Mouse (Mus musculus) forebrain, embryonic 13.5 days (tissue): Measurements from ENCODE around the gene Cse1l. TPM values are rescaled to one million over a fixed set of nuclear protein-coding genes. Genes with fewer than 3 reads are reported as not detected.

ENCODE experiments used
- ATAC-seq: fragments of 200-750 bp; cut with Nextera tagmentation; 2 replicates; pipeline ENCODE4 v1.8.0; 2017
- H3K27ac ChIP-seq: fragments of 300-500 bp; sonication (generic); 2 replicates; pipeline ENCODE4 v1.5.1; 2015; ENCODE audit warnings: inconsistent platforms, mild to moderate bottlenecking, moderate library complexity
- H3K27me3 ChIP-seq: fragments of 300-500 bp; sonication (generic); 2 replicates; pipeline ENCODE4 v1.6.1; 2015; ENCODE audit warnings: mild to moderate bottlenecking, inconsistent platforms
- H3K36me3 ChIP-seq: fragments of 300-500 bp; sonication (generic); 2 replicates; pipeline ENCODE4 v1.6.1; 2015; ENCODE audit warnings: mild to moderate bottlenecking, inconsistent platforms; ENCODE audit not compliant: poor library complexity, severe bottlenecking
- H3K4me1 ChIP-seq: fragments of 300-500 bp; sonication (generic); 2 replicates; pipeline ENCODE4 v1.6.1; 2015; ENCODE audit warnings: inconsistent platforms
- H3K4me2 ChIP-seq: fragments of 300-500 bp; sonication (generic); 2 replicates; pipeline ENCODE4 v1.6.1; 2015; ENCODE audit warnings: inconsistent platforms, mild to moderate bottlenecking, moderate library complexity
- H3K4me3 ChIP-seq: fragments of 300-500 bp; sonication (generic); 2 replicates; pipeline ENCODE4 v1.5.1; 2015; ENCODE audit warnings: mild to moderate bottlenecking, inconsistent platforms
- H3K9ac ChIP-seq: fragments of 300-500 bp; sonication (generic); 2 replicates; pipeline ENCODE4 v1.6.1; 2015; ENCODE audit warnings: mild to moderate bottlenecking, inconsistent platforms
- H3K9me3 ChIP-seq: fragments of 300-500 bp; sonication (generic); replicated peaks from 2 replicates; pipeline ENCODE4 v1.6.1; 2016; ENCODE audit warnings: inconsistent platforms
- WGBS: fragments of 180-500 bp; shearing (Covaris S2); methylation state at CpG from one replicate; pipeline ENCODE4 v1.1.7; 2015; 5-methylcytosine and 5-hydroxymethylcytosine counted together
- polyA plus RNA-seq: library from polyadenylated mRNA; unstranded; fragments of >200 nt; fragmentation: Nextera tagmentation; extraction: Ambion mirVana; gene quantifications from 2 replicates; pipeline ENCODE4 v1.2.1, GENCODE M21; 2015

Cse1l gene
- polyA plus RNA-seq, 1 experiment from 2014 or later, result 122 TPM

DNA sequence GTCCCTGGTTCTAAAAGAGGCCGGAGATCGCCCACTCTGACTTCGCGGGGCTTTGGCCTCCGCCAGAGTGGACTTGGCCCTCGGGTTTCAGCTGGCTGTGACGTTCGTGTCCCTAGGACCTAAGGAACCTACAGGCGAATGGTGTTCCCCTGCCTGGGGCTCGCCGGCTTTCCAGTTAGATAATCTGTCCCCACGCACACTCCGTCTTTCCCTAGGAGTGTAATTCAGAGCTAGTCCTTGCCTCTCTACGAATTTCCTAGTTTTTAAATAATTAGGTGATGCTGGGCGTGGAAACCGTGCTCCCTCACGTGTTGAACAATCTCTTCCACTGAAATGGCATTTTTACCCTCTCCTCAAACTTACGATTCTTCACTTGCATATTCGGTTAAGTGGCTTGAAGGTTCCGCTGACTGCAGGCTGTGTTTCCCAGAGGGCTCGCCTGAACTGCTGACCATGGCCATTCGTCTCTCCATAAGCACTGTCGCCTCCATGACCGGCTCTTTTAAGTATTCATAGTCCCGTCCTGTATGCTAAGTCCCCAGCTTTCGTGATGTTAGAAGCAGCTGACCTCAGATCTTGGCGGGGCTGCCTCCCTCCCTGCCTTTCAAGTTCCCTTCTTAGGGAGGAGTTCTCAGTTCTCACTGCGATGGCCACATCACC lies 813 bp downstream of the Cse1l start:
- WGBS, result under 1% methylated on average over 28 of the region's 28 CpGs
- Histone ChIP-seq H3K27ac (peak overlapping the region; percentile 99), H3K4me2 (peak overlapping the region; percentile 99), H3K4me1 (peaks cover 11% of the 10 kb centered on the region), H3K4me3 (peak overlapping the region; percentile 89), H3K36me3 (peaks cover 5% of the 10 kb centered on the region; the same call in 1 of the 2 replicates), H3K27me3 (no peaks in the 10 kb centered on the region), H3K9ac (peak overlapping the region; percentile 91), H3K9me3 (no peaks in the 10 kb centered on the region; the same call in 1 of the 2 replicates)
- peak; percentile 42 for ATAC-seq

DNA sequence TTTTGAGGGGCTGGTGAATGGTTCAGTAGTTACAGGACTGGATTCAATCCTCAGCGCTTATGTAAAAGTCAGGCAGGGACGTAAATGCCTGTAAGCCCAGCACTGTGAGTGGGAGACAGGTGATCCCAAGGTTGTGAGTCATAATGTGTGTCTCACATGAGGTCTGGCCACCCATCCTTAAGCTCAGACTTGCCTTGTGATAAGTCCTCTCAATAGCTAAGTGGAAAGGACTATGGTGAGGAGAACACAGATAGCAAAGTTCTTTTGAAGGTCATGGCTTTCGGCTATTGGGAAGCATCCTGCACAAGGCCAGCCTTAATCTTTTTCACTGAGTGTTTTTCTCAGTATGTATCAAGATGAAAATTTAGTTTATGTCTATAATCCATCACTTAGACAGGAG lies 3.9 kb downstream of the Cse1l start:
- Histone ChIP-seq H3K36me3 (peaks cover 5% of the 10 kb centered on the region; the same call in 1 of the 2 replicates), H3K9me3 (no peaks in the 10 kb centered on the region), H3K4me2 (no peak overlapping the region), H3K9ac (no peak overlapping the region), H3K27ac (no peak overlapping the region), H3K4me3 (no peak overlapping the region), H3K4me1 (peaks cover 11% of the 10 kb centered on the region), H3K27me3 (no peaks in the 10 kb centered on the region)
- WGBS, result 98% methylated on average over 3 of the region's 3 CpGs
- ATAC-seq, result no peak

DNA sequence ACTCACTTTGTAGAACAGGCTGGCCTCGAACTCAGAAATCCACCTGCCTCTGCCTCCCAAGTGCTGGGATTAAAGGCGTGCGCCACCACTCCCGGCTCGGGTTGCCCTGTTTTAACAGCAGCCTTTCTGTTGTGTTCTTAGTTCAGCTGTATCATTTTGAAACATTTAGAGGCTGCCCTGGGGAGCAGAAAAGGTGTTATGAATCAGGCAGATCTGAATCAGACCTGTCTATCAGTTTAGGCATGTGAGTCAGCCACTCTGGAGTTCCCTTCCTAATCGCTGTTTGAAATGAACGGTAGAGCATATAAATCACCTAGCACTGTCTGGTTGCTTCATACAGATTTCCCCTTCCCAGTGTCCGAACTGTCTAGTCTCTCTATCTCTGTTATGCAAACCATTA lies 4.7 kb downstream of the Cse1l start:
- Histone ChIP-seq H3K9me3 (no peaks in the 10 kb centered on the region), H3K9ac (no peak overlapping the region), H3K27ac (no peak overlapping the region), H3K27me3 (no peaks in the 10 kb centered on the region), H3K4me3 (no peak overlapping the region), H3K4me2 (no peak overlapping the region), H3K4me1 (peaks cover 11% of the 10 kb centered on the region), H3K36me3 (peaks cover 5% of the 10 kb centered on the region; the same call in 1 of the 2 replicates)
- 96% methylated on average over 8 of the region's 8 CpGs for WGBS
- no peak for ATAC-seq

- no peak overlapping the region for H3K4me2 ChIP-seq
- ATAC-seq, result no peak
- no peak overlapping the region for H3K4me3 ChIP-seq
- no peaks in the 10 kb centered on the region for H3K27me3 ChIP-seq
- H3K4me1 ChIP-seq, result no peaks in the 10 kb centered on the region
- H3K9me3 ChIP-seq, result no peaks in the 10 kb centered on the region
- peaks cover 83% of the 10 kb centered on the region for H3K36me3 ChIP-seq
- H3K9ac ChIP-seq, result no peak overlapping the region
- H3K27ac ChIP-seq, result no peak overlapping the region
- WGBS, result 82% methylated on average over 2 of the region's 2 CpGs
Observed at GRCm38 (mm10) chr2:166923971-166924370, 18.1 kb downstream of the Cse1l start.

DNA sequence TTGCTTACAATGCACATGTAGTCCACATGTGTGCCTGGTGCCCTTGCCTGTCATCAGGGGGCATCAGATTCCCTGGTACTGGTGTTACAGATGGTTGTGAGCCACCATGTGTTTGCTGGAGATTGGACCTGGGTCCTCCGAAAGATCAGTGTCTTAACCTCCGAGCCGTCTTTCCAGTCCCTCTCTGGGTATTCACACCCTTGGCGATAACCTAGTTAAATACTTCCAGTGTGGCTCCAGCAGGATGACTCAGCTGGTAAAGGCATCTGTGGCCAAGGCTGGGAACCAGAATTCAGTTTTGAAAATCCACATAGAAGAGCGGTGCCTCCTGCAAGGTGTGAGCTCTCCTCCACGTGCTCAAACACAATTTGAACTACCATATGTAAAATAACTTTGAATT lies 28.1 kb downstream of the Cse1l start:
- Histone ChIP-seq H3K9ac (no peak overlapping the region), H3K27ac (no peak overlapping the region), H3K27me3 (no peaks in the 10 kb centered on the region), H3K9me3 (no peaks in the 10 kb centered on the region), H3K4me1 (no peaks in the 10 kb centered on the region), H3K4me2 (no peak overlapping the region), H3K36me3 (peaks cover 88% of the 10 kb centered on the region), H3K4me3 (no peak overlapping the region)
- 93% methylated on average over 6 of the region's 6 CpGs for WGBS
- no peak for ATAC-seq

- Histone ChIP-seq H3K36me3 (peaks cover 88% of the 10 kb centered on the region), H3K4me1 (no peaks in the 10 kb centered on the region), H3K4me3 (no peak overlapping the region), H3K27me3 (no peaks in the 10 kb centered on the region), H3K9me3 (no peaks in the 10 kb centered on the region), H3K4me2 (no peak overlapping the region), H3K27ac (no peak overlapping the region), H3K9ac (no peak overlapping the region)
- ATAC-seq, result no peak
- WGBS, result 62% methylated on average over 5 of the region's 5 CpGs
Observed at GRCm38 (mm10) chr2:166934416-166934815, 28.6 kb downstream of the Cse1l start.

DNA sequence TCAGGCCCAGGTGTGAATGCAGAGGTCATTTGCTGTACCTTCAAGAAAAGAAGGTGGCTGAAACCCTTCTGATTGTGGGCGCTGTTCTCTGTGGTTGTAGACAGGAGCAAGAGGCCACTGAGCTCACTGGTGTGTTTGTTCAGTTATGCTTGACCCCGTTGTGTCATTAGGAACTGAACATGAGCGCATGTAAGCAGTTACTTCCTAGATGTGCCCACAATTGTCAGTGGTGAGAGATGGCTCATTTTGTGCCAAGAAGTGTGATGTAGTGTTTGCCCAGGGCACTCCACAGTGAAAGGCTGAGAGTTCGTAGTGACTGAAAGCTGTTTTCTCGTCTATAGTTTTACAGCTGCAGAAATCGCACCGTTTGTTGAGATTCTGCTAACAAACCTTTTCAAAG lies 29.7 kb downstream of the Cse1l start:
- Histone ChIP-seq H3K4me3 (no peak overlapping the region), H3K36me3 (peaks cover 84% of the 10 kb centered on the region)

DNA sequence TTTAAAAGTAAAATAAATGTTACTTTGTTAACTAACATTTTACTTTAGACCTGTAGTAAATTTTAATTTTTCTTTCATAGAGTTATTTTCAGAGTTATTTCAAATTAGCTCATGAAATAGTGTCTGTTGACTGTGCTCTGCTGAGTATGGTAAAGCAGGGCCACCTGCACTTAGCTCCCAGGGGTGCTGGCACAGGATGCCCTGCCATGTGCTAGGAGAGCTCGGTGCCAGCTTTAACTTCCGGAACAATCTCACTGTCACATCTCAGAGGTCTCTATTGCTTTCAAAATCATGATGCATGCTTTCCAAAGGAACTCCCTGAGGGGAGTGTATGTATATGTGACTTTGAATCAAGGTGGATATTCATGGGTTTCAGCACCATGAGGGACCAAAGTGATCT lies 30.3 kb downstream of the Cse1l start:
- Histone ChIP-seq H3K4me3 (no peak overlapping the region), H3K27me3 (no peaks in the 10 kb centered on the region), H3K9me3 (no peaks in the 10 kb centered on the region), H3K9ac (no peak overlapping the region), H3K36me3 (peaks cover 84% of the 10 kb centered on the region), H3K4me1 (no peaks in the 10 kb centered on the region), H3K27ac (no peak overlapping the region), H3K4me2 (no peak overlapping the region)
- 99% methylated on average over 2 of the region's 2 CpGs for WGBS
- ATAC-seq, result no peak

More for the DNA sequence above, 29.7 kb downstream of the Cse1l start:
- Histone ChIP-seq H3K9ac (no peak overlapping the region), H3K9me3 (no peaks in the 10 kb centered on the region), H3K4me2 (no peak overlapping the region), H3K4me1 (no peaks in the 10 kb centered on the region), H3K27me3 (no peaks in the 10 kb centered on the region), H3K27ac (no peak overlapping the region)
- WGBS, result 94% methylated on average over 7 of the region's 7 CpGs
- ATAC-seq, result no peak

DNA sequence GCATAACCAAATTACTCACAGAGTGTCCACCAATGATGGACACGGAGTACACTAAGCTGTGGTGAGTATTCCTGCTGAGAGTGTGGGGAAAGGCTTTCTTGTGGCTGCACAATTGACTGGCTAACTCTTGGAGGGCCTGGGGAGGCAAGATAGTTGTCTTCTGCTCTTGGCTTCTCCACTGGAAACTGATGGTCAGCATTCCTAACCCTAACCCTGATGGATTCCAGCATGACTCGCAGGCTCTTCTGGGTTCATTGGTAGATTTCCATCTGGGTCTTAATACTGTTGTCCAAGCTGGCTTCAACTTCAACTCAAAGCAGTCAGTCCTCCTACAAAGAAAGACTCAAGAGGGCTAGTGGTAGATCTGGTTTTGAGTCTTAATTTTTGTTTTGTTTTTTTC lies 37.3 kb downstream of the Cse1l start:
- H3K36me3 ChIP-seq, result peaks cover 89% of the 10 kb centered on the region
- 93% methylated on average over 2 of the region's 2 CpGs for WGBS
- no peak overlapping the region for H3K9ac ChIP-seq
- no peak overlapping the region for H3K4me3 ChIP-seq
- no peak overlapping the region for H3K27ac ChIP-seq
- H3K9me3 ChIP-seq, result no peaks in the 10 kb centered on the region
- no peak overlapping the region for H3K4me2 ChIP-seq
- no peak for ATAC-seq
- no peaks in the 10 kb centered on the region for H3K4me1 ChIP-seq
- H3K27me3 ChIP-seq, result no peaks in the 10 kb centered on the region

GRCm38 (mm10) chr2:166944346-166944745 lies 38.5 kb downstream of the Cse1l start:
- Histone ChIP-seq H3K27ac (no peak overlapping the region), H3K4me2 (no peak overlapping the region), H3K27me3 (no peaks in the 10 kb centered on the region), H3K36me3 (peaks cover 89% of the 10 kb centered on the region), H3K4me1 (no peaks in the 10 kb centered on the region), H3K9ac (no peak overlapping the region), H3K9me3 (no peaks in the 10 kb centered on the region), H3K4me3 (no peak overlapping the region)
- WGBS, result 89% methylated on average over 1 of the region's 1 CpGs
- ATAC-seq, result no peak

DNA sequence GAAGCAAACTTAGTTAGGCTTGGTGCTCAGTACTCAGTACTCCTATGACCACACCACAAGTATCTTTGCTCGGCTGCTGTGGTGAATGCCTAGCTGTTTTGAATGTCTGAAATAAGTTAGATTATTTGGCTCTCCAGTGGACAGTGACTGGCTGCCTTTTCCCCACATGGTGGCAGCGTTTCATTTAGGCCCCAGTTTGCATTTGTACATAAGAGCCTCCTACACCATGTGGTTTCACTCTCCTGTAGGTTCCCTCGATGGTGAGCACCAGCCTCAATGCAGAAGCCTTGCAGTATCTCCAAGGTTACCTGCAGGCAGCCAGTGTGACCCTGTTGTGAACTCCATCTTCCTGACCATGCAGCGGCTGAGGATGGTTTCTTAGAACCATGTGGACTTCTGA lies 39.6 kb downstream of the Cse1l start:
- Histone ChIP-seq H3K36me3 (peaks cover 96% of the 10 kb centered on the region), H3K27me3 (no peaks in the 10 kb centered on the region), H3K9me3 (no peaks in the 10 kb centered on the region), H3K27ac (no peak overlapping the region), H3K4me2 (no peak overlapping the region), H3K9ac (no peak overlapping the region), H3K4me1 (no peaks in the 10 kb centered on the region), H3K4me3 (no peak overlapping the region)
- no peak for ATAC-seq
- WGBS, result 68% methylated on average over 4 of the region's 4 CpGs

- Histone ChIP-seq H3K4me2 (no peak overlapping the region), H3K27ac (no peak overlapping the region), H3K36me3 (peaks cover 96% of the 10 kb centered on the region), H3K4me1 (peaks cover 13% of the 10 kb centered on the region), H3K27me3 (no peaks in the 10 kb centered on the region), H3K9me3 (no peaks in the 10 kb centered on the region), H3K9ac (no peak overlapping the region), H3K4me3 (no peak overlapping the region)
- ATAC-seq, result no peak
- WGBS, result 81% methylated on average over 1 of the region's 1 CpGs
Observed at GRCm38 (mm10) chr2:166948246-166948645, 42.4 kb downstream of the Cse1l start.

- Histone ChIP-seq H3K9ac (no peak overlapping the region), H3K9me3 (no peaks in the 10 kb centered on the region), H3K36me3 (peaks cover 96% of the 10 kb centered on the region), H3K4me3 (no peak overlapping the region), H3K4me1 (peaks cover 13% of the 10 kb centered on the region), H3K4me2 (no peak overlapping the region), H3K27me3 (no peaks in the 10 kb centered on the region), H3K27ac (no peak overlapping the region)
- ATAC-seq, result no peak
- WGBS, result 87% methylated on average over 10 of the region's 10 CpGs
Observed at GRCm38 (mm10) chr2:166948936-166949335, 43.1 kb downstream of the Cse1l start.
